Mouse (Mus musculus) liver, embryonic 11.5 days (tissue): Measurements from ENCODE around the gene Wnk4. TPM values are rescaled to one million over a fixed set of nuclear protein-coding genes. Genes with fewer than 3 reads are reported as not detected.

Source experiments
- ATAC-seq: fragments of 200-750 bp; cut with Nextera tagmentation; replicated peaks from 2 replicates; pipeline ENCODE4 v1.8.0; 2017; ENCODE audit warnings: moderate number of reproducible peaks, mild to moderate bottlenecking, moderate TSS enrichment, moderate library complexity; ENCODE audit not compliant: low FRiP score
- DNase-seq: peaks from one replicate; pipeline ENCODE4 v3.0.0-alpha.2; 2017; ENCODE audit warnings: low spot score
- H3K27ac ChIP-seq: fragments of 300-500 bp; sonication (generic); 2 replicates; pipeline ENCODE4 v1.5.1; 2014; ENCODE audit warnings: mild to moderate bottlenecking, low read depth, low read length, control low read depth
- H3K27me3 ChIP-seq: fragments of 300-500 bp; sonication (generic); replicated peaks from 2 replicates; pipeline ENCODE4 v1.6.1; 2014; ENCODE audit warnings: low read length, mixed read lengths; ENCODE audit not compliant: control insufficient read depth, insufficient read depth
- H3K36me3 ChIP-seq: fragments of 300-500 bp; sonication (generic); 2 replicates; pipeline ENCODE4 v1.6.1; 2014; ENCODE audit warnings: mild to moderate bottlenecking, low read length, moderate library complexity, mixed read lengths; ENCODE audit not compliant: control insufficient read depth, insufficient read depth
- H3K4me1 ChIP-seq: fragments of 300-500 bp; sonication (generic); replicated peaks from 2 replicates; pipeline ENCODE4 v1.6.1; 2014; ENCODE audit warnings: low read length, mixed read lengths; ENCODE audit not compliant: control insufficient read depth, insufficient read depth
- H3K4me2 ChIP-seq: fragments of 300-500 bp; sonication (generic); 2 replicates; pipeline ENCODE4 v1.6.1; 2014; ENCODE audit warnings: mild to moderate bottlenecking, control low read depth, moderate library complexity
- H3K4me3 ChIP-seq: fragments of 300-500 bp; sonication (generic); 2 replicates; pipeline ENCODE4 v1.5.1; 2014; ENCODE audit warnings: low read depth, low read length, control low read depth
- H3K9ac ChIP-seq: fragments of 300-500 bp; sonication (generic); 2 replicates; pipeline ENCODE4 v1.6.1; 2014; ENCODE audit warnings: low read depth, low read length, control low read depth
- H3K9me3 ChIP-seq: fragments of 300-500 bp; sonication (generic); 2 replicates; pipeline ENCODE4 v1.6.1; 2016; ENCODE audit warnings: low read length, inconsistent platforms, mixed read lengths; ENCODE audit not compliant: control insufficient read depth
- WGBS: fragments of 180-500 bp; shearing (Covaris S2); extraction: QIAGEN DNeasy Blood & Tissue Kit; methylation state at CpG from one replicate; pipeline ENCODE4 v1.1.7; 2014; 5-methylcytosine and 5-hydroxymethylcytosine counted together
- polyA plus RNA-seq: library from polyadenylated mRNA; unstranded; fragments of >200 nt; fragmentation: Nextera tagmentation; extraction: Ambion mirVana; gene quantifications from 2 replicates; pipeline ENCODE4 v1.2.1, GENCODE M21; 2014

Wnk4 gene
- polyA plus RNA-seq, 1 experiment from 2014 or later, result 19.7 TPM

DNA sequence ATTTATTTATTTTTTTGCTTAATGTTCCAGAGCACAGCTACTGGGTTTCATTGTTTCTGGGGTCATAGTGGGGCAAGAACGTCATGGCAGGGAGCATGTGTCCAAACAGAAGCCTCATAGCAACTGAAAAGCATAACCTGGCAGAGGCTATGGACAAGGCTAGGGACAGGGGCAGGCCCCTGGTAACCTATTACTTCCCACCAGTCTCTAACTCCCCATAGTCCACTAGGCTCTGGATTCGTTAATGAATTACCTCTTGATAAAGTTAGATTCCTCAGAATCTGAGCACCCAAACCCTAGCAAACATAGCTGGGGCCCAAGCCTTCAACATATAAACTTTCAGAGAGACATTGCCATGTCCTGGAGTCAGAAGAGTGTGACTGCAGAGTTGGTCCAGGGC is 9.3 kb upstream of the Wnk4 start:
- peaks cover 21% of the 10 kb centered on the region for H3K27me3 ChIP-seq
- 70% methylated on average over 2 of the region's 2 CpGs for WGBS
- no peaks in the 10 kb centered on the region for H3K9me3 ChIP-seq
- no peak overlapping the region for H3K27ac ChIP-seq
- no peak for DNase-seq
- H3K4me1 ChIP-seq, result peaks cover 26% of the 10 kb centered on the region
- ATAC-seq, result no peak
- H3K4me3 ChIP-seq, result no peak overlapping the region
- H3K4me2 ChIP-seq, result no peak overlapping the region
- H3K36me3 ChIP-seq, result no peaks in the 10 kb centered on the region; the same call in 1 of the 2 replicates
- no peak overlapping the region for H3K9ac ChIP-seq

GRCm38 (mm10) chr11:101252941-101253340 is 7.4 kb upstream of the Wnk4 start:
- peak overlapping the region; percentile 97 for H3K9ac ChIP-seq
- H3K4me1 ChIP-seq, result peaks cover 22% of the 10 kb centered on the region
- 9% methylated on average over 7 of the region's 7 CpGs for WGBS
- H3K4me3 ChIP-seq, result peak overlapping the region; percentile 98
- DNase-seq (no peak), ATAC-seq (no peak)
- peaks cover 2% of the 10 kb centered on the region for H3K27me3 ChIP-seq
- peak overlapping the region; percentile 96 for H3K27ac ChIP-seq
- H3K36me3 ChIP-seq, result peaks cover 4% of the 10 kb centered on the region; the same call in 1 of the 2 replicates
- H3K4me2 ChIP-seq, result peak overlapping the region; percentile 91
- H3K9me3 ChIP-seq, result no peaks in the 10 kb centered on the region

DNA sequence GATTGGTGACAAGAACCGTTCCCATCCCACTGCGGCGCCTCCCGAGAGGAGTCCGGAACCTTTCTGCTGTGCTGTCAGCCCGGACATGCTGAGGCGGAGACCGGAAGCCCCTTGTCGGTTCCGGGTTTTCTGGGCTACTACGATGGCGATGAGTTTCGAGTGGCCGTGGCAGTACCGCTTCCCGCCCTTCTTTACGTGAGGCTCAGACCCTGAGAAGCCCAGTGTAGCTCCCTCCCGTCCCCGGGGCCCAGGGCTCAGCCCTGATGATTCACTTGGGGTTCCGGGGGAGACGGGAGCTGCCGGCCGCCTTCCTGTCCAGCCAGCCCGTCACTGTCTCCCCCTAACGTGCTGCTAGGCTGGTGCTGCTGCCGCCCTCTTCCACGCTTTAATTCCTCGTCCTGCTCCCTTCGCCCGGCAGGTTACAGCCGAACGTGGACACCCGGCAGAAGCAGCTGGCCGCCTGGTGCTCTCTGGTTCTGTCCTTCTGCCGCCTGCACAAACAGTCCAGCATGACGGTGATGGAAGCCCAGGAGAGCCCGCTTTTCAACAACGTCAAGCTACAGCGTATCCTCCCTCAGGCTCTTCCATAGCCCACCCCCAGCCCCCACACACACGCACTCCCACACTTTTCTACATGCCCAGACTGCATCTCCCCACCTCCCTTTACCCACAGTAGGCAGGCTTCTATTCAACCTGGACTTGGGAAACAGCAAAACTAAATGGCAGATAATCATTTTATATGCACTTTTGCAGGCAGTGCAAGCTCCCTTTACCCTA is 6.6 kb upstream of the Wnk4 start, which contains the start of gene Vps25:
Vps25 (plus strand) TSS at position 95 of the 777 bp plus-strand sequence.
- DNase-seq (peak; percentile 91), ATAC-seq (peak; percentile 84)
- peak within 1 kb of the TSS; percentile 96 for H3K27ac ChIP-seq
- peak within 1 kb of the TSS; percentile 97 for H3K9ac ChIP-seq
- no peaks in the 10 kb centered on the region for H3K27me3 ChIP-seq
- H3K4me2 ChIP-seq, result peak within 1 kb of the TSS; percentile 91
- H3K4me3 ChIP-seq, result peak within 1 kb of the TSS; percentile 98
- WGBS, result under 1% methylated on average over 40 of the region's 40 CpGs
- H3K9me3 ChIP-seq, result no peaks in the 10 kb centered on the region
- peaks cover 6% of the 10 kb centered on the region; the same call in 1 of the 2 replicates for H3K36me3 ChIP-seq
- peaks cover 31% of the 10 kb centered on the region for H3K4me1 ChIP-seq

DNA sequence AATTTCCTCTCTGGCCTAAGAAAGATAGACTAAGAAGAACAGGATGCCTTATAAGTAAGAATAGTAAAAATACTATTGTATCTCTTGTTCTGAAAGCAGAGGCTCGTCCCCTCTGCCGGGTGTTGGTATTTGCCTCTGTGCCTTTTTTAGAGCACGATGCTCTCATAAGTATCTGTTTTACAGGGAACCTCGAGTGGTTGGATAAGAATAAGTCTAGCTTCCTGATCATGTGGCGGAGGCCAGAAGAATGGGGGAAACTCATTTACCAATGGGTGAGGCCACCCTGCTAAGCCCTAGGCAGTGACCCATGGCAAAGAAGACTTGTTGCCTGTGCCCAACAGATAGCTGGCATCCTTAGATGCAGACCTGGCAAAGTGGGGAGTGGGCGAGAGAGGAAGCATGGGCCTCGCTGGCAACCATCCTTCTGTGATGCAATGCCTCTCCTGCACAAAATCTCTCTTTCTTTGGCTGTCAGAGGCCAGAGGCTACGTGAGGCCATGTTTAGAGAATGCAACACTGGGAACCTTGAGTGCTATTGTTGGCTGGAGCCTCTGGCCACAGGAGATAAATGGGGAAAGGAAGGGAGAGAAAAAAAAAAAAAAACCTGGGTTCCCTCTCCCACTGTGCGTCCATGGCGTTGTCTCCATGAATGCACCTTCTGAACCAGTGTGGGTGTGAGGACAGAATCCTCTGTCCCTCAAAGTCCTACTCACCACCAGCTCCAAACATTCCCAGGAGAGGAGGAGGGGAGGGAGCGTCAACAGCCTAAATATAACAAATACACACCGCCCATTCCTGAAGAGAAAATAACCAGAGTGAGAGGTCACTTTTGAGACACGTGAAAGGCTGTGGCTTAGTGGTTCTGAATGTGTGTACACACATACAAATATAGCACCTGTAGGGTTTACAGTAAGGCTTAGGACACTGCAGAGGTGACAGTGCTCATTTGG is 4.3 kb upstream of the Wnk4 start:
- no peaks in the 10 kb centered on the region for H3K27me3 ChIP-seq
- H3K36me3 ChIP-seq, result peaks cover 10% of the 10 kb centered on the region; the same call in 1 of the 2 replicates
- H3K4me2 ChIP-seq, result 0 out of 2 replicates have a peak overlapping the region, but pooled peaks have one; percentile 21
- H3K9me3 ChIP-seq, result no peaks in the 10 kb centered on the region
- H3K27ac ChIP-seq, result no peak overlapping the region
- DNase-seq, result no peak
- H3K4me1 ChIP-seq, result peaks cover 39% of the 10 kb centered on the region
- ATAC-seq, result no peak
- 82% methylated on average over 13 of the region's 13 CpGs for WGBS
- no peak overlapping the region for H3K4me3 ChIP-seq
- H3K9ac ChIP-seq, result no peak overlapping the region

DNA sequence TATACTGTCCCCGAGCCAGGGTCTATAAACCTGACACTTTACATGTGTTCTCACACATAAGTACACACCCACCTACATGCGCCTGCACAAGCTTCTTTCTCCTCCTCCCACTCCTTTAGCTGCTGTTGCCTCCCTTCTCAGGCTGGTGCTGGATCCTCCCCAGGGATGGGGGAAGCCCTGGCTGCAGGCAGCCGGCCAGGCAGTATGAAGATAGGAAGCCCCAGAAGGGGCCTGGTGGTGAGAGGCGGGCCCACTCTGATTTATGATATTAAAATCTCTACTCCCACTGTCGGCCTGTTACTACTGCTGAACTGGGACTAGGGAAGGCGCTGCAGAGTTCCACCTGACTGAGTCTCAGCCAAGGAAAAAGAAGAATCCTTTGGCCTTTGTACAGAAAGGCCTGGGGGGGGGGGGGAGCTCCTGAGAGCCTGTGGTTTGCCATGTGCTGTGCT is 1.1 kb upstream of the Wnk4 start:
- Histone ChIP-seq H3K4me2 (peak overlapping the region; percentile 99), H3K9me3 (no peaks in the 10 kb centered on the region), H3K36me3 (peaks cover 10% of the 10 kb centered on the region; the same call in 1 of the 2 replicates), H3K4me3 (peak overlapping the region; percentile 82), H3K27me3 (peaks cover 25% of the 10 kb centered on the region), H3K4me1 (peaks cover 47% of the 10 kb centered on the region), H3K27ac (peak overlapping the region; percentile 95), H3K9ac (peak overlapping the region; percentile 92; the same call in 1 of the 2 replicates)
- peak; percentile 59 for DNase-seq
- ATAC-seq, result no peak; the same call in 1 of the 2 replicates
- 25% methylated on average over 6 of the region's 6 CpGs for WGBS

DNA sequence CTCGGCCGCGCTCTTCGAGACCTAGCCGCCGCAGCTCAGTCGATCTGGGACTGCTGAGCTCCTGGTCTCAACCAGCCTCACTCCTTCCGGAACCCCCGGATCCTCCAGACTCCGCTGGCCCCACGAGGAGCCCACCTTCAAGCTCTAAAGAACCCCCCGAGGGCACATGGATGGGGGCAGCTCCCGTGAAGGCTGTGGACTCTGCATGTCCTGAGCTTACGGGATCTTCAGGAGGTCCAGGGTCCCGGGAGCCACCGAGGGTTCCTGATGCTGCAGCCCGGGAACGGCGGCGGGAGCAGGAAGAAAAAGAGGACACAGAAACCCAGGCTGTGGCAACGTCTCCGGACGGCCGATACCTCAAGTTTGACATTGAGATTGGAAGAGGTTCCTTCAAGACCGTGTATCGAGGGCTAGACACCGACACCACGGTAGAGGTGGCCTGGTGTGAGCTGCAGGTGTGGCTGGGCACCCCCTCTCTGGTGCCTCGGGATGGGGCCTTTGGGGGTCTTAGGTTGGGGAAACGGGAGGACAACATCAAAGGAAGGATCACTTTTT is 536 bp downstream of the Wnk4 start:
- Histone ChIP-seq H3K4me3 (peak overlapping the region; percentile 82), H3K36me3 (peaks cover 10% of the 10 kb centered on the region; the same call in 1 of the 2 replicates), H3K9me3 (no peaks in the 10 kb centered on the region), H3K9ac (peak overlapping the region; percentile 92), H3K27me3 (peaks cover 37% of the 10 kb centered on the region), H3K27ac (peak overlapping the region; percentile 95), H3K4me1 (peaks cover 46% of the 10 kb centered on the region), H3K4me2 (peak overlapping the region; percentile 99)
- ATAC-seq (no peak), DNase-seq (peak; percentile 55)
- under 1% methylated on average over 30 of the region's 30 CpGs for WGBS

GRCm38 (mm10) chr11:101262272-101262967 is 2.1 kb downstream of the Wnk4 start:
- H3K27me3 ChIP-seq, result peaks cover 37% of the 10 kb centered on the region
- DNase-seq (no peak), ATAC-seq (no peak)
- no peak overlapping the region for H3K27ac ChIP-seq
- WGBS, result 6% methylated on average over 24 of the region's 24 CpGs
- H3K4me2 ChIP-seq, result peak overlapping the region; percentile 99
- peak overlapping the region; percentile 82 for H3K4me3 ChIP-seq
- H3K36me3 ChIP-seq, result peaks cover 10% of the 10 kb centered on the region; the same call in 1 of the 2 replicates
- H3K9me3 ChIP-seq, result no peaks in the 10 kb centered on the region
- peaks cover 45% of the 10 kb centered on the region for H3K4me1 ChIP-seq
- peak overlapping the region; percentile 49 for H3K9ac ChIP-seq
